Mouse (Mus musculus): Measurements from ENCODE around the gene 2010300C02Rik.

GRCm38 (mm10) chr1:37691179-37691578 lies 28.7 kb downstream of the 2010300C02Rik start:
- TF ChIP-seq CTCF (IDR thresholded peaks at IDR 0.05; ENCODE audit: insufficient read depth, low read length) = no peak
- no peak for TF ChIP-seq POLR2A (IDR thresholded peaks at IDR 0.05; ENCODE audit: borderline replicate concordance, extremely low read depth, low read depth, low read length)

All from lung, adult 2 months (tissue).